Mouse (Mus musculus) testis, adult 2 months (tissue): ENCODE data around the gene Gm20388. TPM values are rescaled to one million over a fixed set of nuclear protein-coding genes. Genes with fewer than 3 reads are reported as not detected.

Experiments used
- H3K27ac ChIP-seq: fragments of 200-500 bp; 2 replicates; pipeline ENCODE4 v1.5.1; 2012; ENCODE audit warnings: low read depth, low read length; ENCODE audit not compliant: control insufficient read depth, insufficient read depth
- H3K27me3 ChIP-seq: fragments of 200-500 bp; 2 replicates; pipeline ENCODE4 v1.6.1; 2012; ENCODE audit warnings: mild to moderate bottlenecking, low read length, moderate library complexity; ENCODE audit not compliant: control insufficient read depth, insufficient read depth
- H3K36me3 ChIP-seq: fragments of 200-500 bp; 2 replicates; pipeline ENCODE4 v1.6.1; 2012; ENCODE audit warnings: mild to moderate bottlenecking, low read length; ENCODE audit not compliant: control insufficient read depth, insufficient read depth
- H3K4me1 ChIP-seq: fragments of 200-500 bp; 2 replicates; pipeline ENCODE4 v1.6.1; 2012; ENCODE audit warnings: low read length; ENCODE audit not compliant: control insufficient read depth, insufficient read depth
- H3K4me3 ChIP-seq: fragments of 200-500 bp; 2 replicates; pipeline ENCODE4 v1.5.1; 2012; ENCODE audit warnings: low read depth, mild to moderate bottlenecking, low read length, moderate library complexity, mixed read lengths; ENCODE audit not compliant: control insufficient read depth
- CTCF ChIP-seq: fragments of 200-500 bp; IDR thresholded peaks from 2 replicates; pipeline ENCODE4 v1.5.1; 2012; ENCODE audit warnings: low read depth, mild to moderate bottlenecking, inconsistent platforms, low read length, moderate library complexity; ENCODE audit not compliant: control insufficient read depth, insufficient read depth, insufficient replicate concordance
- POLR2A ChIP-seq: fragments of 200-500 bp; IDR thresholded peaks from 2 replicates; pipeline ENCODE4 v1.6.1; 2012; ENCODE audit warnings: low read depth, mild to moderate bottlenecking, inconsistent platforms, low read length, moderate library complexity; ENCODE audit not compliant: control insufficient read depth
- polyA plus RNA-seq: library from polyadenylated mRNA; depleted of rRNA; stranded (reverse); fragments of >200 nt; gene quantifications from 2 replicates; pipeline ENCODE4 v1.2.3, GENCODE M21; 2012

Gm20388 gene
- polyA plus RNA-seq, 1 experiment = 5.6 TPM

GRCm38 (mm10) chr8:124146286-124146685 is 4235.6 kb downstream of the Gm20388 start:
- Histone ChIP-seq H3K27me3 (no peaks in the 10 kb centered on the region), H3K4me3 (no peak overlapping the region), H3K27ac (no peak overlapping the region), H3K36me3 (no peaks in the 10 kb centered on the region), H3K4me1 (no peaks in the 10 kb centered on the region; the same call in 1 of the 2 replicates)
- TF ChIP-seq CTCF = no peak
- TF ChIP-seq POLR2A = no peak

- no peaks in the 10 kb centered on the region for H3K36me3 ChIP-seq
- no peak overlapping the region for H3K27ac ChIP-seq
- no peak overlapping the region for H3K4me3 ChIP-seq
- H3K27me3 ChIP-seq = no peaks in the 10 kb centered on the region
- TF ChIP-seq POLR2A (no peak), CTCF (no peak)
- no peaks in the 10 kb centered on the region; the same call in 1 of the 2 replicates for H3K4me1 ChIP-seq
These were observed 4239.4 kb downstream of the Gm20388 start for GRCm38 (mm10) chr8:124150009-124150408.

GRCm38 (mm10) chr8:124150536-124150935 is 4239.9 kb downstream of the Gm20388 start:
- TF ChIP-seq CTCF (no peak), POLR2A (no peak)
- Histone ChIP-seq H3K27ac (no peak overlapping the region), H3K27me3 (no peaks in the 10 kb centered on the region), H3K4me3 (no peak overlapping the region), H3K36me3 (no peaks in the 10 kb centered on the region), H3K4me1 (no peaks in the 10 kb centered on the region; the same call in 1 of the 2 replicates)

- no peaks in the 10 kb centered on the region; the same call in 1 of the 2 replicates for H3K4me1 ChIP-seq
- H3K4me3 ChIP-seq = no peak overlapping the region
- no peaks in the 10 kb centered on the region for H3K27me3 ChIP-seq
- H3K27ac ChIP-seq = no peak overlapping the region
- no peak for TF ChIP-seq POLR2A
- no peak for TF ChIP-seq CTCF
- H3K36me3 ChIP-seq = no peaks in the 10 kb centered on the region
These were observed 4241.2 kb downstream of the Gm20388 start for GRCm38 (mm10) chr8:124151881-124152280.

- Histone ChIP-seq H3K4me1 (no peaks in the 10 kb centered on the region), H3K4me3 (no peak overlapping the region), H3K36me3 (no peaks in the 10 kb centered on the region), H3K27ac (no peak overlapping the region), H3K27me3 (no peaks in the 10 kb centered on the region)
- TF ChIP-seq CTCF (no peak), POLR2A (no peak)
These were observed 4242.1 kb downstream of the Gm20388 start for GRCm38 (mm10) chr8:124152771-124153170.

- TF ChIP-seq CTCF = no peak
- TF ChIP-seq POLR2A = no peak
- H3K36me3 ChIP-seq = no peaks in the 10 kb centered on the region
- H3K4me1 ChIP-seq = no peaks in the 10 kb centered on the region
- no peak overlapping the region for H3K4me3 ChIP-seq
- H3K27ac ChIP-seq = no peak overlapping the region
- H3K27me3 ChIP-seq = no peaks in the 10 kb centered on the region
These were observed 4245.7 kb downstream of the Gm20388 start for GRCm38 (mm10) chr8:124156324-124156723.

GRCm38 (mm10) chr8:124161683-124162082 is 4251.0 kb downstream of the Gm20388 start:
- Histone ChIP-seq H3K36me3 (no peaks in the 10 kb centered on the region), H3K27ac (no peak overlapping the region), H3K4me1 (no peaks in the 10 kb centered on the region), H3K4me3 (no peak overlapping the region), H3K27me3 (no peaks in the 10 kb centered on the region)
- TF ChIP-seq CTCF = no peak
- no peak for TF ChIP-seq POLR2A

- Histone ChIP-seq H3K4me3 (no peak overlapping the region), H3K36me3 (no peaks in the 10 kb centered on the region), H3K27me3 (no peaks in the 10 kb centered on the region), H3K27ac (no peak overlapping the region), H3K4me1 (no peaks in the 10 kb centered on the region)
- TF ChIP-seq POLR2A = no peak
- no peak for TF ChIP-seq CTCF
These were observed 4252.6 kb downstream of the Gm20388 start for GRCm38 (mm10) chr8:124163258-124163657.
